Mouse (Mus musculus) heart, adult 2 months (tissue): ENCODE results near the gene Ttc23. TPM values are rescaled to one million over a fixed set of nuclear protein-coding genes. Genes with fewer than 3 reads are reported as not detected.

Experiments
- DNase-seq, 2 experiments: peaks; one replicate each; pipeline ENCODE4 v3.0.0; 2021
- H3K27ac ChIP-seq: fragments of 200-600 bp; 2 replicates; pipeline ENCODE4 v1.8.1; 2022
- H3K27me3 ChIP-seq: fragments of 200-500 bp; 2 replicates; pipeline ENCODE4 v1.6.1; 2012; ENCODE audit warnings: mild to moderate bottlenecking, low read length, inconsistent platforms, mixed read lengths; ENCODE audit not compliant: control insufficient read depth, insufficient read depth
- H3K36me3 ChIP-seq: fragments of 200-500 bp; 2 replicates; pipeline ENCODE4 v1.6.1; 2012; ENCODE audit warnings: low read length, inconsistent platforms; ENCODE audit not compliant: control insufficient read depth, insufficient read depth
- H3K4me1 ChIP-seq: fragments of 200-500 bp; 2 replicates; pipeline ENCODE4 v1.6.1; 2011; ENCODE audit warnings: low read length; ENCODE audit not compliant: control insufficient read depth, insufficient read depth
- H3K4me3 ChIP-seq: fragments of 200-600 bp; 2 replicates; pipeline ENCODE4 v1.8.1; 2022
- H3K79me2 ChIP-seq: fragments of 200-500 bp; replicated peaks from 2 replicates; pipeline ENCODE4 v1.6.1; 2012; ENCODE audit warnings: mild to moderate bottlenecking, inconsistent platforms, low read length, moderate library complexity, mixed read lengths; ENCODE audit not compliant: control insufficient read depth, insufficient read depth
- H3K9ac ChIP-seq: fragments of 200-500 bp; 2 replicates; pipeline ENCODE4 v1.6.1; 2012; ENCODE audit warnings: low read depth, mild to moderate bottlenecking, control low read depth, inconsistent platforms, low read length, mixed read lengths
- CTCF ChIP-seq: fragments of 200-600 bp; IDR thresholded peaks from 2 replicates; pipeline ENCODE4 v1.8.1; 2022; ENCODE audit warnings: antibody characterized with exemption, mild to moderate bottlenecking, moderate library complexity
- EP300 ChIP-seq: fragments of 200-500 bp; IDR thresholded peaks from 2 replicates; pipeline ENCODE4 v1.6.1; 2011; ENCODE audit warnings: low read depth, low read length, control low read depth; ENCODE audit not compliant: insufficient read depth
- POLR2A ChIP-seq: fragments of 200-500 bp; IDR thresholded peaks from 2 replicates; pipeline ENCODE4 v1.6.1; 2011; ENCODE audit warnings: mild to moderate bottlenecking, low read depth, low read length, control low read depth; ENCODE audit not compliant: insufficient read depth
- WGBS: fragments of 180-500 bp; shearing (Covaris S2); methylation state at CpG from one replicate; pipeline ENCODE4 v1.1.7; 2018; 5-methylcytosine and 5-hydroxymethylcytosine counted together
- intact Hi-C: fragments of 180-260 bp; cut with DNase I; formaldehyde crosslinking; loops from one replicate; pipeline ENCODE4 v1.15.1; 2025
- polyA plus RNA-seq: library from polyadenylated mRNA; depleted of rRNA; stranded (reverse); fragments of >200 nt; gene quantifications from 2 replicates; pipeline ENCODE4 v1.2.3, GENCODE M21; 2012
- total RNA-seq, 2 experiments: library from RNA; stranded (reverse); gene quantifications; 2 replicates each; pipeline ENCODE4 v1.2.3; 2021

Ttc23 gene
- total and polyA plus RNA-seq, 3 experiments: 3.6 to 20.7 (median 18.6) TPM

GRCm38 (mm10) chr7:67681078-67681477, 33.9 kb downstream of the Ttc23 start:
- Histone ChIP-seq H3K9ac (no peak overlapping the region), H3K27me3 (no peaks in the 10 kb centered on the region), H3K36me3 (no peaks in the 10 kb centered on the region; the same call in 1 of the 2 replicates), H3K79me2 (no peaks in the 10 kb centered on the region), H3K27ac (no peak overlapping the region), H3K4me1 (no peaks in the 10 kb centered on the region), H3K4me3 (no peak overlapping the region)
- no peak for DNase-seq
- intact Hi-C loops: no loop called here
- no peak for TF ChIP-seq POLR2A
- TF ChIP-seq EP300: no peak
- WGBS: 88% methylated on average over 9 of the region's 9 CpGs

GRCm38 (mm10) chr7:67683006-67683405, 35.8 kb downstream of the Ttc23 start:
- no peak for TF ChIP-seq EP300
- no peak for TF ChIP-seq CTCF
- TF ChIP-seq POLR2A: no peak
- intact Hi-C loops: no loop called here

GRCm38 (mm10) chr7:67686545-67686944, 39.3 kb downstream of the Ttc23 start:
- 97% methylated on average over 3 of the region's 3 CpGs for WGBS
- Histone ChIP-seq H3K9ac (no peak overlapping the region), H3K79me2 (no peaks in the 10 kb centered on the region), H3K4me3 (no peak overlapping the region), H3K36me3 (peaks cover 3% of the 10 kb centered on the region), H3K27ac (no peak overlapping the region), H3K4me1 (peaks cover 7% of the 10 kb centered on the region), H3K27me3 (no peaks in the 10 kb centered on the region)
- no peak for DNase-seq
- TF ChIP-seq CTCF: peak; percentile 34
- TF ChIP-seq EP300: no peak
- intact Hi-C loops: no loop called here

More at GRCm38 (mm10) chr7:67683006-67683405, 35.8 kb downstream of the Ttc23 start:
- Histone ChIP-seq H3K27ac (no peak overlapping the region), H3K27me3 (no peaks in the 10 kb centered on the region), H3K9ac (no peak overlapping the region), H3K4me1 (no peaks in the 10 kb centered on the region), H3K79me2 (no peaks in the 10 kb centered on the region), H3K36me3 (no peaks in the 10 kb centered on the region; the same call in 1 of the 2 replicates), H3K4me3 (no peak overlapping the region)
- no peak for DNase-seq
- 82% methylated on average over 16 of the region's 16 CpGs for WGBS

- 40% methylated on average over 3 of the region's 3 CpGs for WGBS
- DNase-seq: no peak
- no peak for TF ChIP-seq EP300
- no peak for TF ChIP-seq POLR2A
- no peak for TF ChIP-seq CTCF
- H3K27ac ChIP-seq: no peak overlapping the region
- no peak overlapping the region for H3K9ac ChIP-seq
- peaks cover 15% of the 10 kb centered on the region for H3K4me1 ChIP-seq
- H3K79me2 ChIP-seq: no peaks in the 10 kb centered on the region
- H3K4me3 ChIP-seq: no peak overlapping the region
- intact Hi-C loops: no loop called here
- no peaks in the 10 kb centered on the region for H3K27me3 ChIP-seq
- H3K36me3 ChIP-seq: peaks cover 3% of the 10 kb centered on the region; the same call in 1 of the 2 replicates
These were observed 41.1 kb downstream of the Ttc23 start for GRCm38 (mm10) chr7:67688281-67688680.

GRCm38 (mm10) chr7:67689793-67690192, 42.6 kb downstream of the Ttc23 start:
- no peaks in the 10 kb centered on the region for H3K79me2 ChIP-seq
- H3K4me1 ChIP-seq: peaks cover 15% of the 10 kb centered on the region
- H3K27me3 ChIP-seq: no peaks in the 10 kb centered on the region
- WGBS: 90% methylated on average over 7 of the region's 7 CpGs
- DNase-seq: no peak
- intact Hi-C loops: no loop called here
- no peak overlapping the region for H3K27ac ChIP-seq
- H3K4me3 ChIP-seq: no peak overlapping the region
- peaks cover 3% of the 10 kb centered on the region; the same call in 1 of the 2 replicates for H3K36me3 ChIP-seq
- no peak overlapping the region for H3K9ac ChIP-seq
- TF ChIP-seq POLR2A (no peak), CTCF (no peak), EP300 (no peak)

- intact Hi-C loops: no loop called here
- WGBS: 36% methylated on average over 6 of the region's 6 CpGs
- Histone ChIP-seq H3K79me2 (no peaks in the 10 kb centered on the region), H3K4me1 (peaks cover 15% of the 10 kb centered on the region), H3K4me3 (no peak overlapping the region), H3K36me3 (peaks cover 3% of the 10 kb centered on the region; the same call in 1 of the 2 replicates), H3K27me3 (no peaks in the 10 kb centered on the region), H3K27ac (peak overlapping the region; percentile 51), H3K9ac (no peak overlapping the region)
- no peak for TF ChIP-seq CTCF
- DNase-seq: peak in 1 of 2 experiments; percentile 31
These were observed 43.8 kb downstream of the Ttc23 start for GRCm38 (mm10) chr7:67691036-67691435.
